Mouse (Mus musculus) limb, embryonic 14.5 days (tissue): ENCODE measurements around the gene Syngr4. TPM values are rescaled to one million over a fixed set of nuclear protein-coding genes. Genes with fewer than 3 reads are reported as not detected.

Experiments used
- ATAC-seq: fragments of 200-750 bp; cut with Nextera tagmentation; 2 replicates; pipeline ENCODE4 v1.8.0; 2017; ENCODE audit warnings: low read depth, moderate number of reproducible peaks, moderate TSS enrichment; ENCODE audit not compliant: low FRiP score
- DNase-seq: peaks from one replicate; pipeline ENCODE4 v3.0.0-alpha.2; 2015; ENCODE audit warnings: low spot score
- H3K27ac ChIP-seq: fragments of 300-500 bp; sonication (generic); replicated peaks from 2 replicates; pipeline ENCODE4 v1.5.1; 2014; ENCODE audit warnings: low read depth, mild to moderate bottlenecking, low read length, moderate library complexity, mixed read lengths
- H3K27me3 ChIP-seq: fragments of 300-500 bp; sonication (generic); 2 replicates; pipeline ENCODE4 v1.6.1; 2014; ENCODE audit warnings: low read length, mixed read lengths; ENCODE audit not compliant: control insufficient read depth, insufficient read depth
- H3K36me3 ChIP-seq: fragments of 300-500 bp; sonication (generic); 2 replicates; pipeline ENCODE4 v1.6.1; 2014; ENCODE audit warnings: mild to moderate bottlenecking, low read length, moderate library complexity, mixed read lengths; ENCODE audit not compliant: control insufficient read depth, insufficient read depth
- H3K4me1 ChIP-seq: fragments of 300-500 bp; sonication (generic); 2 replicates; pipeline ENCODE4 v1.6.1; 2014; ENCODE audit warnings: antibody characterized with exemption, low read length, mixed read lengths; ENCODE audit not compliant: control insufficient read depth, insufficient read depth
- H3K4me2 ChIP-seq: fragments of 300-500 bp; sonication (generic); replicated peaks from 2 replicates; pipeline ENCODE4 v1.6.1; 2014; ENCODE audit warnings: low read depth, mild to moderate bottlenecking, low read length, moderate library complexity; ENCODE audit not compliant: severe bottlenecking
- H3K4me3 ChIP-seq: fragments of 300-500 bp; sonication (generic); replicated peaks from 2 replicates; pipeline ENCODE4 v1.5.1; 2014; ENCODE audit warnings: low read length
- H3K9ac ChIP-seq: fragments of 300-500 bp; sonication (generic); 2 replicates; pipeline ENCODE4 v1.6.1; 2014; ENCODE audit warnings: mild to moderate bottlenecking, low read depth, low read length, moderate library complexity; ENCODE audit not compliant: severe bottlenecking
- H3K9me3 ChIP-seq: fragments of 300-500 bp; sonication (generic); 2 replicates; pipeline ENCODE4 v1.6.1; 2016; ENCODE audit warnings: low read length; ENCODE audit not compliant: control insufficient read depth
- POLR2A ChIP-seq: fragments of 200-500 bp; IDR thresholded peaks from 2 replicates; pipeline ENCODE4 v1.8.0; 2012; ENCODE audit warnings: inconsistent platforms, mild to moderate bottlenecking, moderate library complexity, borderline replicate concordance; ENCODE audit not compliant: insufficient read depth, insufficient read length; ENCODE audit errors: extremely low read depth
- whole genome bisulfite sequencing: fragments of 180-500 bp; shearing (Covaris S2); extraction: QIAGEN DNeasy Blood & Tissue Kit; methylation state at CpG from one replicate; pipeline ENCODE4 v1.1.7; 2014; 5-methylcytosine and 5-hydroxymethylcytosine counted together
- polyA plus RNA-seq, 2 experiments: library from polyadenylated mRNA; depleted of rRNA in 1 of 2; stranded (reverse) in 1 of 2; unstranded in 1 of 2; fragments of >200 nt; fragmentation: Nextera tagmentation in 1 of 2; extraction: Ambion mirVana in 1 of 2; gene quantifications; 2 replicates each; pipeline versions ENCODE4 v1.2.1 to v1.2.3; 2012 to 2014

The Syngr4 gene
- polyA plus RNA-seq, 2 experiments: 0.49 to 0.99 TPM

- no peak for ATAC-seq
- Histone ChIP-seq H3K27ac (no peak overlapping the region), H3K9me3 (no peaks in the 10 kb centered on the region), H3K9ac (no peak overlapping the region), H3K4me3 (no peak overlapping the region), H3K4me2 (no peak overlapping the region), H3K36me3 (no peaks in the 10 kb centered on the region), H3K4me1 (peaks cover 14% of the 10 kb centered on the region), H3K27me3 (peaks cover 13% of the 10 kb centered on the region; the same call in 1 of the 2 replicates)
- DNase-seq: no peak
- WGBS: 67% methylated on average over 3 of the region's 3 CpGs
- no peak for TF ChIP-seq POLR2A
These were observed 32.1 kb downstream of the Syngr4 start for GRCm38 (mm10) chr7:45864435-45864834.

- ATAC-seq (no peak), DNase-seq (no peak)
- H3K4me2 ChIP-seq: no peak overlapping the region
- TF ChIP-seq POLR2A: no peak
- H3K4me1 ChIP-seq: peaks cover 9% of the 10 kb centered on the region
- H3K27me3 ChIP-seq: peaks cover 10% of the 10 kb centered on the region; the same call in 1 of the 2 replicates
- H3K9ac ChIP-seq: no peak overlapping the region
- no peak overlapping the region for H3K27ac ChIP-seq
- no peaks in the 10 kb centered on the region for H3K9me3 ChIP-seq
- WGBS: 87% methylated on average over 7 of the region's 7 CpGs
- H3K4me3 ChIP-seq: no peak overlapping the region
- no peaks in the 10 kb centered on the region for H3K36me3 ChIP-seq
These were observed 33.7 kb downstream of the Syngr4 start for GRCm38 (mm10) chr7:45862804-45863203.

- peaks cover 8% of the 10 kb centered on the region; the same call in 1 of the 2 replicates for H3K4me1 ChIP-seq
- H3K36me3 ChIP-seq: no peaks in the 10 kb centered on the region
- WGBS: 47% methylated on average over 4 of the region's 4 CpGs
- H3K9ac ChIP-seq: no peak overlapping the region
- no peak overlapping the region for H3K4me3 ChIP-seq
- no peaks in the 10 kb centered on the region for H3K9me3 ChIP-seq
- no peak for DNase-seq
- TF ChIP-seq POLR2A: no peak
- no peak overlapping the region for H3K27ac ChIP-seq
- H3K4me2 ChIP-seq: no peak overlapping the region
- no peak for ATAC-seq
- H3K27me3 ChIP-seq: 0 out of 2 replicates have a peak, but pooled peaks cover 9% of the 10 kb centered on the region
These were observed 37.5 kb downstream of the Syngr4 start for GRCm38 (mm10) chr7:45859008-45859407.

GRCm38 (mm10) chr7:45856950-45857901, 39.3 kb downstream of the Syngr4 start:
- H3K27me3 ChIP-seq: 0 out of 2 replicates have a peak, but pooled peaks cover 9% of the 10 kb centered on the region
- peak overlapping the region; percentile 38 for H3K9ac ChIP-seq
- ATAC-seq: peak; percentile 66

GRCm38 (mm10) chr7:45853089-45853488, 43.4 kb downstream of the Syngr4 start:
- Histone ChIP-seq H3K9me3 (no peaks in the 10 kb centered on the region), H3K27me3 (0 out of 2 replicates have a peak, but pooled peaks cover 6% of the 10 kb centered on the region), H3K4me2 (no peak overlapping the region), H3K36me3 (no peaks in the 10 kb centered on the region), H3K27ac (no peak overlapping the region), H3K9ac (no peak overlapping the region), H3K4me1 (peaks cover 6% of the 10 kb centered on the region), H3K4me3 (no peak overlapping the region)
- no peak for DNase-seq
- no peak for TF ChIP-seq POLR2A
- WGBS: 83% methylated on average over 12 of the region's 12 CpGs
- ATAC-seq: no peak

More at GRCm38 (mm10) chr7:45856950-45857901, 39.3 kb downstream of the Syngr4 start:
- H3K36me3 ChIP-seq: no peaks in the 10 kb centered on the region
- H3K27ac ChIP-seq: no peak overlapping the region
- no peak for DNase-seq
- 3% methylated on average over 27 of the region's 30 CpGs for WGBS
- no peaks in the 10 kb centered on the region for H3K9me3 ChIP-seq
- peak overlapping the region; percentile 31 for H3K4me3 ChIP-seq
- peak overlapping the region; percentile 48 for H3K4me2 ChIP-seq
- peaks cover 8% of the 10 kb centered on the region; the same call in 1 of the 2 replicates for H3K4me1 ChIP-seq
- no peak for TF ChIP-seq POLR2A
